Mouse (Mus musculus) right cerebral cortex, adult 2 months (tissue): Measurements from ENCODE around the gene Fbxl5.

Source experiments
- DNase-seq, 2 experiments: peaks; one replicate each; pipeline ENCODE4 v3.0.0; 2021 to 2022; ENCODE audit warnings: low spot score in 2 of 2

Gene Fbxl5

GRCm38 (mm10) chr5:43781977-43782930, 39.2 kb downstream of the Fbxl5 start:
- DNase-seq = peak; percentile 69 to 79

DNA sequence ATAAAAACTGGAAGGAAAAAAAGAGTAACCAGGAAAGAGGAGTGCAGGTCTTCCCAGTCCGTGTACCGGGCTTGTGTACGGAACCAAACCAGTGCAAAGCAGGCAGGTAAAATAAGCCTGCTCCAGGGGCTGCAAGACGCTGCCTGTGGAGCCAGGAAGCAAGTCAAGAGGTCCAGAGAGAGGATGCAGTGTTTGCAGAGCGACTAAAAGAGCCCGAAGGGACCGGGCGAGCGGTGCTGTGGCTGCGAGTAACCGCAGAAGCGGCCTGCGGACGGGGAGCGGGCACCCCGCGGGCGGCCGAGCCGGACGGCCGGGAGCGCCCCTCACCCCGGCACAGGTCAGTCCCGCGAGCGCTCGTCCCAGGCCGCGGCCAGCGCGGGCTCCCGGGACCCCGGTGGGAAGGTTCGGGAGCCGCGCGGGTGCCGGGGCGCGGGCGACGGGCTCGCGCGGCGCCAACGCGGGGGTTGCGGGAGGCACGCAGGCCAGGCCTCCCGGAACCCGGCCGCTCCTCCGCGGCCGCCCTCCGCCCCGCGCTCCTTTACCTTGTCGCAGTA, 39.9 kb downstream of the Fbxl5 start:
- DNase-seq = peak; percentile 17 to 39

- no peak for DNase-seq
Measured at GRCm38 (mm10) chr5:43778583-43778982, 42.9 kb downstream of the Fbxl5 start.

DNA sequence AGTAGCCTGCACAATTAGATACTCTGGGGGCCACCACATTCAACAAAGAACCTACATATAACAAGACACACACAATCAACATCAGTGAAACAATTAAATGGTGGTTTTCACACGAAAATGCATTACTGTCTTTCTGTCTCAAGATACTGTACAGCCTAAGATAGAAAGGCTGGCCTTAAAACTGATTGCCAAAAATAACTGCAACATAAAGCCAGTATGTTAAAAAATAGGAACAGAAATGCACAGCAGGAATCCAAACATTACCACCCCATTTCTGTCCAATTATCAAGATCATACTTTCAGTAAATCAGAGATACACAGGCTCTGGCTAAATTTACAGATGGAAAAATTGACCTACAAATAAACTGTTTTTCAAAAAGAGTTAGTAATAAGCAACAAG, 44.4 kb downstream of the Fbxl5 start:
- DNase-seq = no peak

GRCm38 (mm10) chr5:43776407-43776806, 45.0 kb downstream of the Fbxl5 start:
- no peak for DNase-seq

GRCm38 (mm10) chr5:43771555-43771954, 49.9 kb downstream of the Fbxl5 start:
- no peak for DNase-seq

DNA sequence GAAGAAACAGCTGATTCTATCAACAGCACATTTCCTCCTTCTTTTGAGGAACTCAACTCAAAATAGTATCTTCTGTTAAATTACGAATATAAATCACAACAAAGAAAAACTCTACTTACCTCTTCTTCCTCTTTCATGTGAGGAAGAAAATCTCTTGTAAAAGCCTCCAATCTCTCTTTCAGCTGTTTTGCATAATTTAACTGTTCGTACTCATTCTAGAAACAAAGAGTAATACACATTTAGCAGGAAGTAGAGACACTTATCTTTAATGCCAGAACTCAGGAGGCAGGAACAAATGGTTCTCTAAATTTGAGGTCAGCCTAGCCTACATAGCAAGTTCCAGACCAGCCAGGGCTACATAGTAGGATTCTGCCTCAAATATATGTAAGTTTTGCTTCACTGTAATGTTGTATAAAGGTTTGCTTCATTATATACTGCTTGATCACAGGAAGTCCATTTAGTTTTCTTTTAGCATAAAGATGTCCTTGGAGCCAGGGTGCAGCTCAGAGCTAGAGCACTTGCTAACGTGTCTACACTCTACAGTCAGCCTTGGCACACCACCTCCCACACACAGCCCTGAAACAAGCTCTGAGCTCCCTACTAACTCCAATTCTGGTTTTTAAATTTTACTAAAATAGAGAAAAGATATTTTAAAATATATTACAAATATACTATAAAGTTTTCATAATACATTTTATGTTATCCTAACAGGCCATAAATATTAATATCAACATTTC, 50.7 kb downstream of the Fbxl5 start:
- peak; percentile 17 to 27 for DNase-seq

DNA sequence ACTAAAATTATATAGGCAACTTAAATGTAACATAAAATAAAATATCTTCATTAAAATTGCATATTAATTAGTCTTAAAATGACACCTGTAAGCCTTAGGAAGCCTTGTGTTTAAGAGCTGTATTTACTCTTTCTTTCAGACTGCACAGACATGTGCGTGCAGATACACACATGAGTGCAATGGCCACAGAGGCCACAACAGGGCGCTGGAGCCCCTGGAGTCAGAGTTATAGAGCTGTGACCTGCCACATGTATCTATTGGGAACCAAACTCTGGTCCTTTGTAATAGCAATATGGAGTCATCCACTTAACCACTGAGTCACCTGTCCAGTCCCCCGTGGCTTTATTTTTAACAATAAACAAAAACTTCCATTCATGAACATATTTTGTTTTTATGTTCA, 72.3 kb downstream of the Fbxl5 start:
- no peak for DNase-seq

- DNase-seq = no peak
Measured at GRCm38 (mm10) chr5:43748039-43748438, 73.4 kb downstream of the Fbxl5 start.

DNA sequence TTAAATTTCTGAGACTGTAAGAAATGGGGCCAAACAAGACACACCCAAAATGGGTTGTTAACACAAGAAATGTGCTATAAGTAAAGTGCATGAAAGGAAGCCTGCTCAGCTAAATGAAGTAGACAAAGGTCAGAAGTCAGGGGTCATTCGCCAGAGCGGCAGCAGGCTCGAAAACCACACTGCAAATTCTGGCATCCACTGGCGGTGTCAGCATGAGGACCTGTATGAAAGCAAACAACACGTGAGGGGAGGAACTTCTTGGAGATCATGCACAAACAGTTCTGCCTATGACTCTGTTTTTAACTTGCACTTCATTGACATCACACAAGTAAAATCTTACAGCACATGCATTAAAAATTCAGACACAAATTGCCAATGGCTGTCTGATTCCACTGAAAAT, 76.3 kb downstream of the Fbxl5 start:
- DNase-seq = no peak

DNA sequence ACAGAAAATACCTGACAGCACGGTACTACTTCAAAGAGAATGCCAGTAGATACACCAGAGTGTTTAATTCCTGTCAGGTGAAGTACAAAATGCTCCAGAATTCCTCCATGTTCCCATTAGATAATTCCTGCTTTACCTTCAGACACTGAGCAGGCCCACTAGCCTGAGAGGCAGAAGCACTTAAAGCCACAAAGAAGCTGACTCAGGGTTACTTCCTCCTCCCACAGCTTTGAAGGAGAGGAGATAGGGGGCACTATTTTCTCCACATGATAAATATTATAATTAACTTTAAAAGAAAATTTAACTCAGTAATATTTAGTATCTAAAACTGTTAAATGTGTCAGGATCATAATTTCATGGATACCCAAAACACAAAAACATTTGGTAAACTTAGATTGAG, 77.3 kb downstream of the Fbxl5 start:
- DNase-seq = no peak

DNA sequence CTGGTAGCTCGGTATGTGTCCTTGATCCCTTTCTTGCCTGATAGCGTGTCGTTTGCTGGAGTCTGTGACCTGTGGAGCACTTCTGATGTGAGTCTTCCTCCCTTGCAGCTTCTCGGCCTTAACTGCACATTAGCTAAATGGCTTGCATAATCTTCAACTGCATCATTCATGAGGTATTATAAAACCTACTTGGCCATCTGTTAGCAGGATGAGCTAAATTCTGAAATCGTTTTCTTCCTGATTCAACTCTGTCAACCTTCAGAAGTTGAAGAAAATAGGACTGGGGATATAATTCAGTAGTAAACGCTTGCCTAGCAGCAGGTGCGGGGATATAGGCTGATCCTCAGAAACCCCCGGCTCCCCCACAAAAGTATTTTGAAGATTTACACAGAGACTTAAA, 89.1 kb downstream of the Fbxl5 start:
- peak; percentile 37 to 43 for DNase-seq

- DNase-seq = peak; percentile 20 to 22
Measured at GRCm38 (mm10) chr5:43728375-43729165, 92.9 kb downstream of the Fbxl5 start.

DNA sequence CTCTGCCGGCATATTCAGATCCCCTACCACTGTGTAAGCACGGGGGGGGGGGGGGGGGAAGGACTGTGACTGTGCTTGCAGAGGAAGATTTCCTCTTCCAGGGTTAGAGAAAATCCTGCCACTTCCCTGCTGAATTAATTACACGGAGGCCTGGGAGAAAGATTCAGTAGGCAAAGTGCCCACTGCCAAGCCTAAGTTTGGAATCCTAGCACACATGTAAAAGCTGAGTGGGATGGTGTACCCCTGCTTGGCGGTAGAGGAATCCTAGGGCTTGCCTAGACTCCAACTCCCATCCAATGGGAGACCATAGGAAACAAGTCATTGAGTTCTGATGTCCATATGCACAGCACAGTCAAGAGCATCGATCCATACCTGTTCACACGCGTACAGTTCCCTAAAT, 97.6 kb downstream of the Fbxl5 start:
- no peak for DNase-seq

GRCm38 (mm10) chr5:43722452-43722783, 99.0 kb downstream of the Fbxl5 start:
- DNase-seq = no peak

GRCm38 (mm10) chr5:43721538-43722451, 99.6 kb downstream of the Fbxl5 start:
- DNase-seq = no peak

GRCm38 (mm10) chr5:43699240-43699639, 122.2 kb downstream of the Fbxl5 start:
- no peak for DNase-seq

DNA sequence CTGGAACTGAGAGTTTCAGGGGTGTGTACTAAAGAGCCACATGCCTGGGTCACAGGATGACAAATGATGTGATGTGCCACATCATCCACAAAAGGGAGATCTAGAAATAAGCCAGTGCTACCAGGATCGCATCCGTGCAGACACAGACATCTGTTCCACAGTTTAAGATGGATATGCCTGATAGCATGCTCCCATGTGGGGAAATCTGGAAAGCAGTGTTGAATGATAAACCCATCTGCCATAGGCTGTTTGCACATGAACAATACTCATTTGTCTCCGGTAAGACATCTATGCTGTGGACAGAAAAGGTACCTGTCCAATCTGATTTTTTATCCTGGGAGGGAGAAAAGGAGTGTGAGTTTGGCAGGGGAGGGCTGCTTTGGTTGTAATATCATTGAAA, 124.3 kb downstream of the Fbxl5 start:
- no peak for DNase-seq
